Mouse (Mus musculus): ENCODE measurements around the gene Grb2. TPM values are rescaled to one million over a fixed set of nuclear protein-coding genes. Genes with fewer than 3 reads are reported as not detected.
A peak's percentile ranks its signal among the peaks of the same experiment; 100 is the strongest.

The Grb2 gene
- polyA plus RNA-seq, 1 experiment = 57.2 TPM

DNA sequence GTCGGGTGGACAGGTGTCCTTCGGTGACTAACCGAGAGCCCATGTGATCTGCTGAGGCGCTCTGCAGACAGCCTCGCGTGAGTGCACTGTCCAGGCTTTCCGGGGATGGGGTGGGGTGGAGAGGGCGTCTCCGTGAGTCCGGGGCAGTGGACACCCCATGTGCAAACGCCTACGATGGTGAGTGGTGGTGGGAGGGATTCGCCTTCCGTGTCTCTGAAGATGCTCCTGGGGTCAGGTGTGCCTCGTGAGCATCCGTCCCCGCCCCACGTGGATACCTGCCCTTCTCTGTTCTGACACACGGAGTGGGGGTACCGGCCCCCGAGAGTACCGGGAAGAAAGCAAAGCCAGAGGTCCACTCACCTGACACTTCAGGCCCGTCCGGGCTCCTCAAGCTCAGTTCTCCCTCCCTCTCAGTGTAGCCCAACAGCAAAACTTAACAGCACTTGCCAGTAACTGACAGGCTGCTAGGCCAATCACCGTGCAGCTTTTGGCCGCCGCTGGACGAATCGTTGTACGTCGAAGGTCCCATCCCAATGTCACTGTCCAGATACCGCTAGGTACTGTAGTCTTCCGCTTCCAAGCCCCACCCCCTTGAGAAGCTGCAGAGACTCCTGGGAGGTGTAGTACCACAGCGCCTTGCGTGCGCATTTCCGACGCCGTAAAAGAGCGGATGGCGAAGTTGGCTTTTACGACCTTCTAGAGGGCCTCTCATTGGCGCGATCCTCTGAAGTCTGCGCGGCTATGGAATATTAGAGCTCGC lies 80.5 kb downstream of the Grb2 start, which contains the start of gene Slc25a19:
Gene Slc25a19, minus strand, starts transcription at position 591 of the 760 bp plus-strand sequence.
- DNase-seq (ENCODE audit: low spot score) = peak; percentile 94

DNA sequence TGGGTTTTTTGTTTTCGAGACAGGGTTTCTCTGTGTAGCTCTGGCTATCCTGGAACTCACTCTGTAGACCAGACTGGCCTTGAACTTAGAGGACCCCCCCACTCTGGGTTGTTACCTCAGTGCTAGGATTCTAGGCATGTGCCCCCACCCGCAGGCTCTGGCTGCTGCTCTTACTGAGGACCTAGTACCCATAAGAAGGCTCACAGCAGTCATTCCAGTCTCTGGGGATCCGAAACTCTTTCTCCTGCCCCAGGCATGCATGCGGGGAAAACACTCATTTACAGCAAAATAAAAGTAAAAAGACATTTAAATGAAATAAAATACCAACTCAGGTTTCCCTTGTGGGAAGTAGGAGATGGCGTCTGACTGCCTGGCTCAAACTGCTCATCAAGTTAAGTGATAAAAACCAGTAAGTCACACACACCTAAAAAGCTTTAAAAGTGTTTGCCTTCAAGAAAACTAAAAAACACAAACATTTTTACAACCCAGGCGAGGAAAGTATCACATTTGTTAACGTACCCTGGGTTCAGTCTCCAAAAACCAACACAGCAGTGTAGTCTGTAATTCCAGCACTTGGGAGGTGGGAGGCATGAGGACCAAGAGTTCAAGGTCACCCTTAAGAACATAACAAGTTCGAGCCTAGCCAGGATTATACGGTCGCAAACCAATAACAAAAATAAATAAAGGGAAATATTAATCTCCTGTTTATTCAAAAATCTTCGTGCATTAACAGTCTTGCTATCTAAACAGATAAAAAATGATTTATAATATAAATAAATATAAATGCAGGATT lies 81.4 kb downstream of the Grb2 start:
- DNase-seq (ENCODE audit: low spot score) = no peak

DNA sequence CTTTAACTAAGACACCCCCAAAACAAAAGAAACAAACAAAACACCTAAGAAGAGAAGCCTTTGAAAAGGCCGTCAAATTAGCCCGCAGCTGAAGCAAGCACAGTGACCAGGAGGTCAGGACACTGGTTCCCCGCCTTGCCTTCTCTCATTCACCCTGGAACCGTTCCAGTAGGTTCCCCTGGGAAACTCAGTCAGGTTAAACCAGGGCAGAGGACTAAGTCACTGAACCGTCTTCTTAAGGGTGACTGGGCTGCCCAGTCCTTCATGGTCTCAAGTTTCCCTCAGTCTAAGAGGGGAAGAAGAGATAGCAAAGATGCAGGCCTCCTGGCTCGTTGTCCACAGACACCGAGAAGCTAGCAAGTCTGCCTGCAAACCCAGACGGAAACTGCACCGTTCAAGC lies 82.5 kb downstream of the Grb2 start:
- no peak for DNase-seq (ENCODE audit: low spot score)

DNA sequence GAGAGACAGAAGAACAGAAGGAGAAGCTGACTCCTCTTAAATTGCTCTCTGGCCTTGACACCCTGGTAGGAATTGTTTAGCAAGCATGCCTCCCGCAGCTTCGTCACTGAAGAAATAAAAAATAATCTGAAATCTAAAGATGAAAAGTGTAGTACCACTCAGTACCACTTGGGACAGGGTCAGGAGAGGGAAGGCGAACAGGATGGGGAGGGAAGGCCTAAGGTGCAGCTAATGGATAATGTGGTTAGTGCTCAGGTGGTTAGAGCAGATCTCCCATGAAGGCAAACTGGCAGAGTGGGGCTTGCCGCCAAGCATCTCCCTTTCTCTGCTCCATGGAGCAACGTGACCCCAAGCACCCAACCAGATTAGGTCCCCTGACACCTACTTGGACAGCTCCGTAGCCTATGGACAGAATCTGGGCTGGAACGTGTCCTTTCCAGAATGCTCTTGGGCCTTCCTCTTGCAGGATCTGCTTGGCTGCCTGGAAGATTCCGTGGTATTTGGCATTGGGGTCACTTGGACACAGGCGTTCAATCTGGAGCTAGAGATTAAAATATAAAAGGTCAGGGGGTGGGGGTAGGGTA lies 84.8 kb downstream of the Grb2 start:
- no peak for DNase-seq (ENCODE audit: low spot score)

DNA sequence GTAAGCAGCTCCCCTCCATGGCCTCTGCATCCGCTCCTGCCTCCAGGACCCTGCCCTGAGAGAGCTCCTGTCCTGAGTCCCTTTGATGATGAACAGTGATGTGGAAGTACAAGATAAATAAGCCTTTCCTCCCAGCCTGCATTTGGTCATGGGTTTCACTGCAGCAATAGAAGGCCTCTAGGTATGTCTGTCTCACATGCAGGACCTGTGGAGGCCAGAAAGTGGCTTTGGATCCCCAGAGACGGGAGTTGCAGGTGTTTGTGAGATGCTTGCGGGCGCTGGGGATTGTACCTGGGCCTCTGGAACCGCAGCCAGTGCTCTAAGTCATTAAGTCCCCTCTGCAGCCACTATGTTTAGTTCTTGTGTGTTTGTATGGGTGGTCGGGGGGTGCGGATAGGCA lies 88.4 kb downstream of the Grb2 start:
- DNase-seq (ENCODE audit: low spot score) = no peak

DNA sequence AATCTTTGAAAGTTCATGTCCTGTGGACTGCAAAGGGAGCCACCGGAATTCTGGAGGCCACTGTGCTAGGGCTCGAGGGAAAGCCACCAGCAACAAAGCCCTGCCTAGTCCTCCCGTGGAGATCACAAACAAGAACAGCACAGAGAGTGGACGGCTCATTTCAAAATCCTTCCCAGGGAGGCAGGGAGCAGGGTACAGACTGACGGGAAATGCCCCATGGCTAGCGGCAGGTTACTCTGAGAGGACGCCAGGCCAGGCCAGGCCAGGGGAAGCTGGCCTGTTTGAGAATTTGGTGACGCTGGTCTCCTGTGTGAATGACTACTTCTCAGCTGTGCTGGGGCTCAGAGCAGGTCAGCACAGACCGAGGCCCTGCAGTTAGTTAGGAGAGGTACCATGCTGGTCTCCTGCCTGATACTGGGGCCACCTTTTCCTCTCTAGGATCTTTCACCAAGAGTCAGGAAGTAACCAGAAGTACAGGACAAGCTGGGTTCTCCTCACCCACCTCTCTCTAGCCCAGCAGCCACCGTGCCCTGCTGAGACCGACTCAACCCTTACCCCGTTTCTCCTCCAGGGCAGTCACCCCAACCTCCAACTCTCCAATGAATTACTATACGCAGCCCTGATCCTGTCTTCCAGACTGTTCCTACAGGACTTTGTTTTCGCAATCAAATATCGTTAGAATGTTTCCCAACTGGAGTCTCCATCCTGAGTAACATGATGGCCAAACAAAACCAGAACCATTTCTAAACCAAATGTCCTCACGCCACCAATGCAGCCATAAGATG lies 89.5 kb downstream of the Grb2 start:
- DNase-seq (ENCODE audit: low spot score) = no peak

DNA sequence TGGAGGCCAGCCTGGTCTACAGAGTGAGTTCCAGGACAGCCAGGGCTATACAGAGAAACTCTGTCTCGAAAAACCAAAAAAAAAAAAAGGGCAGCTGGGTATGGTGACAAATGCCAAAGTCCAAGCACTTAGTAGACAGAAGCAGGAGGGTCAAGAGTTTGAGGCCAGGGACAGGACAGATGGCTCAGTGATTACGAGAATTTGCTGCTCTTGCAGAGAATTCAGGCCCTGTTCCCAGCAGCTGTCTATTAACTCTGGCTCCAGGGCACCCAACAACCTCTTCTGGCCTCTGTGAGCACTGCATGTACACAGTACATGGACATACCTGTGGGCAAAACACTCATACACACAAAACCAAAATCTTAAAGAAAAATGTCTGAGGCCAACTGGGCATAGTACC lies 90.4 kb downstream of the Grb2 start:
- DNase-seq (ENCODE audit: low spot score) = no peak

DNA sequence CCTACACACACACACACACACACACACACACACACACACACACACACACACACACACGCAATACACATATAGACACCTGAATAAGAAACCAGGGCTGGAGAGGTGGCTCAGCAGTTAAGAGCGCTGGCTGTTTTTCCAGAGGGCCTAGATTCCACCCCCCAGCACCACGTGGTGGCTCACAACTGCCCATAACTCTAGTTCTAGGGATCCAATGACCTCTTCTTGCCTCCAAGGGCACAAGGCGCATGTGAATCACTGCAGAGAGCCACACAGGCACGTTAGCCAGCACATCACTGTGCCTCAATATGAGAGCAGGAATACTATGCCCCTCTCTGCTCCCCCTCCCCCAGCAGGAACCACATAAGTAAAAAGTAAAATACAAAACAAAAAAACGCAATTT lies 91.5 kb downstream of the Grb2 start:
- no peak for DNase-seq (ENCODE audit: low spot score)

DNA sequence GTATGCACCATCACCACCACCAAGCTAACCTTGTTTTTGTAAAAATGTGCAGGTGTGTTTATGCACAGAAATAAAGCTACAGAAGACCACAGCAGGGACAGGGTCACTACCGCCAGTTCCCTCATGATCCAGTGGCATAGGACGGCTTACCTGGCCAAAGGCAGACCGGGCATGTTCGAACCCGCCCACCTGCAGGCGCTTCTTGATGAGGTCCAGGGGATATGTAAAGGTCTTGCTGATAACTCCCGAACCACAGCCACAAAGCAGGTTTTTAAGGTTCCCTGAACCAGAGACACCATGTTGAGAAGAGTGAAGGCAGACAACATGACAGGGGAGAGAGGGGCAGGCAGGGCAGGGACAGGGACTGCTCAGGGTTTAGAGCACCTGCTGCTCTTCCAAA lies 92.0 kb downstream of the Grb2 start:
- no peak for DNase-seq (ENCODE audit: low spot score)

DNA sequence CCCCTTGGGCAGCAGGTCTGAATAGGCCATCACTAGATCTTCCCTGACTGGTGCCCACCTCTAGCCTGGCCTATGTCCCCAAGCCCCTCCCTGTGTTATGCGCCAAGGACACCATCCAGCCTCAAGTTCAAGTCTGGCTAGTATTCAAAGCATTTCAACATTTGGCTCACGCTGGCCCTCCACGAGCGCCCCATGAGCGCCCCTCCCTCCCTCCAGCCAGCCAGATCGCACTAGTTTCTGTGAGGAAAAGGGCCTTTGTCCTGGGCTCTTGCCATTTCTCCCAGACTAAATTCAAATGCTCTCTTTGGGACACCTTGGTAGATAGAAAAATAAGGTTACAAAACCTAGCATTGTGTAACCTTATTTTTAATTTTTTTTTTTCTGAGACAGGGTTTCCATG lies 92.5 kb downstream of the Grb2 start:
- no peak for DNase-seq (ENCODE audit: low spot score)

DNA sequence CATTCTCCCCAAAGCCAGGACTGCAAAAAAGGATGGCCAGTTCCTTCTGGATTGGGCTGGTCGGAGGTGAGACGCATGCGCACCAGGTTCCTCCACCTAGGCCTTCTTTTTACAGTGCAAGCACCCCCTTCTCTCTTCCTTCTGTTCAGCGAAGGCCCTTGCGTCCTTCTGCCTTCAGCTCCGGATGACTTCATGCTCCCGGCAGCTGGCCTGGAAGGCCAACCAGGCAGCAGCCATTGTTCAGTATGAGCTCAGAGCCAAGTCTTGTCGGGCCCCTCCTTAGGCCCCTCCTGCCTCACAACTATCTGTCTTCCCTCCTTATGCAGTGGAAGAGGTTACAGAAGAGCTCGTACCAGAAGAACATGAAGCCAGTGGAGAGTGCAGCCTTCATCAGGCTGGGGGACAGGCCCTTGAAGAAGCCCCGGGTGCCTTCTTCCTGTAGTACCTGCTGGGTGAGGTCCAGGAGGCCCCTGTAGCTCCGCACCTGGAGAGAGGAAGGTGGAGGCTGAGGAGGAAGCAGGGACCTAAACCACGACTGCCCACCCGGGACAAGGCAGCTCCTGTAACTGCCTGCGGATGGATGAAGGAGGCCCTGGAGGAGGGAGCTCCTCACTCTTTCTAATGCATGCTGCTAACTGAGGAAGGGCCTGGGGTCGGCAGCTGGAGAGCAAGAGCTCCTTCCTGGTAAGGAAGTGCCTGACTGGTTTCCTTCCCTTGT lies 93.1 kb downstream of the Grb2 start:
- no peak for DNase-seq (ENCODE audit: low spot score)

DNA sequence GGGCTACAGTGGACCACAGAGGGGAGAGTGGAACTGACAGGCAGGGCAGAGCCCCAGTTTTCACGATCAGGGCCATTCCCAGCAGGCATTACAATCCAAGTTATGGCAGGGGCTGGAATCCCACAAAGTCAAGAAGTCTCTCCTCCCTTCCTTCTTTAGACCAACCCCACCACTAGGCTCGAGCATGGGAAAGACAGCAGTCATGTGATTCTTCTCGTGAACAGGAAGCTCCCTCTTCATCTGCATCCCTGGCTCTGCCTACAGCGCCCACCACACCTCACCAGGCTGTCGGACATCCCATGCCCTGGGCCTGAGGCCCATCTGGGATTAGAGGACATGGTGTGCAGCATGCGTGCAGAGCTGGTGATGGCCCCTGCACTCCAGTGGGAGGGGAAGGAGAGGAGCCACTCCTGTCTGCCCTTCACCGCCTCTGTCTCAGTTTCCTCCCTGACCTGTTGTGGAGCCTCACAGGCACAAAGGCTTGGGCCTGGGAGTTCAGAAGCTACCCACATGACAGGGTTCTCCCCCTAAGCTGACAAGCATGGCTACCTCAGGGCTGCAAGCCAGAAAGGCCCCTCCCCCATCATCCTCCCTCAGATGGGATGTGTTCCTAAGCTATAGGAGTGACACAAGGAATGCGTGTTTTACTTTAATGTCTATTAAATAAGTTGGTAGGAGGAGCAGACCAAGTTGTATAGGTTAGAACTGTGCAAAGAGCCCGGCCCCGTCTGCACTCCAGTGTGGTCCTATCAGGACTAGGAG lies 93.9 kb downstream of the Grb2 start:
- no peak for DNase-seq (ENCODE audit: low spot score)

DNA sequence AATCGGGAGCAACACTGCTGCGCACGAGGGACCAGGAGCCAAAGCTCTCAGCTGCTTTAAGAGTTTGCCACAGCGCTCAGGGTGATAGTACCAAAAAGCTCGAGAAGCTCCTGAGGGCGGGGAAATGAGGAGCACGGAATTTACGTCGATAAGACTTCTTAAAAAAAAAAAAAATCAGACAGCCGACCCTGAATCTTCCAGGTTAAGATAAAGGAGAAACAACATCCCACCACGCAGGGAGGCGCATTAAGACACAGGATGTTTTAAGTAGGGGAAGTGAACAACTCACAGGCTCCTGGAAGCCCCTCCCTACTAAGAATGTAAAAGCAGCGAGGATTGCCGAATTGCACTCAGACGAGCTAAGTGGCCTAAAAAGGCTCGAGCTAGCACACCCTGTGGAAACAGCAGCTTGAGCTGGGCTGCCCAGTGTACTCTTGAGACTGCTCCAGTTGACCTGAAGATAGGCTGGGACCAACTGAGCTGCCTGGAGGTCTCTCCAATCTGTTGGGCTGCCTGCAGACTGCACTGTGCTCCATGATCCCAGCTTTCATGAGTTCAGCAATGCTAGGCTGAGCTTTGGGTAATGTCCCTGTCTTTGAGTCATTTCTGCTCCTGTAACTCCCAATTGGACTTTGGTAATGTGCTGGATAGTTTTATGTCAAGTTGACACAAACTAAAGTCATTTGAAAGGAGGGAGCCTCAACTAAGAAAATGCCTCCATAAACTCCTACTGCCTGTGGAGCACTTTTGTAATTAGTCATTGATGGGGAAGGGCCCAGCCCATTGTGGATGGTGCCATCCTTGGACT lies 95.1 kb downstream of the Grb2 start:
- no peak for DNase-seq (ENCODE audit: low spot score)

DNA sequence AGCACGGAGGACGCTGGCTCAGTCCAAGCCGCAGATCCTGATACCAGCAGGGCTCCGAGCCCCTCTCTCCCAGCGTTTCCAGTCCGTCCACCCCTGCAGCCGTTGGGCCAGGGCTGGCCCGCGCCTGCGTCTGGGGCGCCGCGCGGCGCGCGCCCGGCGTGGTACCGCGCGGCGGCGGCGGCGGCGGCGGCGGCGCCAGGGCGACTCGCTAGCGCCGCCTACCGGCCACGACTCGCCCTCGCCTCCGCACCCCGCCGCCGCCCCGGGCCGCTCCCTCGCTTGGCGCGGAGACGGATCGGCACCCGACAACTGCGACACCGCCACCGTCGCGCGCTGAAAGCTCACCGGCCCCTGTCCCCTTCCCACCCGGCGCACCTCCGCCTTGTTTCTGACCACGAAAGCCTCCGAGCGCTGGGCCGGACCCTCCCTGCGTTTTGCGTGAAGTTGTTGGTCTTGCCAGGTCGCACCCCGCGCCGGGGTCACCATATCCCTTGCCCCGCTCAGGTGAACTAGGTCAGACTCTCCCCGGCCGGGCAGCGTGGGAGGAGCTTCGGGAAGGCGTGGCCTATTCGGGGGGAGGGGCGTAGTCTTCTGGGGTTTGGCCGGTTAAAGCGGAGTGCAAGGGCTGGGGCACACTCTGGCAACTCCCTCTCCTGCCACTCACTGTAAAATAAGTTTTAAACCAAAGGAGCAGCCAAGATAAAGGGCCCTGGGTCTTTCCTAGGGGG lies 95.8 kb downstream of the Grb2 start, which contains the start of gene Mif4gd:
Gene Mif4gd, minus strand, starts transcription at position 560 of the 728 bp plus-strand sequence.
- DNase-seq (ENCODE audit: low spot score) = peak; percentile 93

DNA sequence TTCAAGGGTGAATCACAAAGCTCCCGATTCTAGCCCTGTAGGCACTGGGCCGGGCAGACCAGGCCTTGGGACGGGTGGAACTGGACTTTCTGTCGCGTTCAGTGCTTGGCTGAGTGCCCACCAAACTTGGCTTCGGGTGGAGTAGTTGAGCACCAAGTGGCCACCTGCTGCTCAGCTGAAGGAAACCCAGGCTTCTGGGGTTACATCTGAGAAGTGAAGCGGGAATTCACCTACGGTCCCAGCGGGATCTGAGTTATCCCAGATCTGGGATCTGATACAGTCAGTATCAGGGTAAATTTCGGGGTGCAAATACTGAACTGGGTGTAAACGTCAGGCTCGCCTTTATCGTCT lies 96.4 kb downstream of the Grb2 start:
- peak; percentile 60 for DNase-seq (ENCODE audit: low spot score)

DNA sequence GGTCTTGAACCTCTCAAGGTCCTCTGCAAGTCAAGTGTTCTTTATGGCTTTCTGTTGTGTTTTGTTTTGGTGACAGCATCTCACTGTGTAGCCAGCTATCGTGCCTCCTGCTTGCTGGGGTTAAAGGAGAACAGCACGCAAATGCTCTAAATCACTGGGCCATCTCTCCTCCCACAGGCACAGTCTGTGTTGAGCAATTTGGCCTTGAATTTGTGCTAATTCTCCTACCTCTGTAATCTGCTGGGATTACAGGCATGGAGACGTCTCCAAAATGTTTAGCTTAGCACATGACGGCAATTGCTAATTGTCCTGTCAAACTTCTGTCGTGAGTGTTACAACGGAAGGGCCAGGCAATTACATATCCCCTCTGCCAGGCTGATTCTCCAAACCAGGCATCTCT lies 97.2 kb downstream of the Grb2 start:
- no peak for DNase-seq (ENCODE audit: low spot score)

DNA sequence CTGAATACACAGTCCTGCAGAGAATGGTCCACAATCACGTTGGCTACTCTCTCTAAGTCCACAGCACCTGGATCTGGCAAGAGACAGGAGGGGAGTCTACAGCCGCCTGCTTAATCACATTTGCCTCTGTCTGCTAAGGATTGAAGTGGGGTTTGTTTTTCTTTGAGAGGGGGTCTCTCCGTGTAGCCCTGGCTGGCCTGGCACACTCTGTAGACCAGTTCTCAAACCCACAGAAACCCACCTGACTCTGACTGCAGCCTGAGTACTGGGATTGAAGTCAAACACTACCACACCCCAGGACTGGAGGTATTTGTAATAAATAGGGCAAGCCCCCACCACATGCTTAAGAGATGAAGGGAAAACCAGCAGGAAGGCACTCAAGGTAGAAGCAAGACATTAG lies 98.8 kb downstream of the Grb2 start:
- no peak for DNase-seq (ENCODE audit: low spot score)

DNA sequence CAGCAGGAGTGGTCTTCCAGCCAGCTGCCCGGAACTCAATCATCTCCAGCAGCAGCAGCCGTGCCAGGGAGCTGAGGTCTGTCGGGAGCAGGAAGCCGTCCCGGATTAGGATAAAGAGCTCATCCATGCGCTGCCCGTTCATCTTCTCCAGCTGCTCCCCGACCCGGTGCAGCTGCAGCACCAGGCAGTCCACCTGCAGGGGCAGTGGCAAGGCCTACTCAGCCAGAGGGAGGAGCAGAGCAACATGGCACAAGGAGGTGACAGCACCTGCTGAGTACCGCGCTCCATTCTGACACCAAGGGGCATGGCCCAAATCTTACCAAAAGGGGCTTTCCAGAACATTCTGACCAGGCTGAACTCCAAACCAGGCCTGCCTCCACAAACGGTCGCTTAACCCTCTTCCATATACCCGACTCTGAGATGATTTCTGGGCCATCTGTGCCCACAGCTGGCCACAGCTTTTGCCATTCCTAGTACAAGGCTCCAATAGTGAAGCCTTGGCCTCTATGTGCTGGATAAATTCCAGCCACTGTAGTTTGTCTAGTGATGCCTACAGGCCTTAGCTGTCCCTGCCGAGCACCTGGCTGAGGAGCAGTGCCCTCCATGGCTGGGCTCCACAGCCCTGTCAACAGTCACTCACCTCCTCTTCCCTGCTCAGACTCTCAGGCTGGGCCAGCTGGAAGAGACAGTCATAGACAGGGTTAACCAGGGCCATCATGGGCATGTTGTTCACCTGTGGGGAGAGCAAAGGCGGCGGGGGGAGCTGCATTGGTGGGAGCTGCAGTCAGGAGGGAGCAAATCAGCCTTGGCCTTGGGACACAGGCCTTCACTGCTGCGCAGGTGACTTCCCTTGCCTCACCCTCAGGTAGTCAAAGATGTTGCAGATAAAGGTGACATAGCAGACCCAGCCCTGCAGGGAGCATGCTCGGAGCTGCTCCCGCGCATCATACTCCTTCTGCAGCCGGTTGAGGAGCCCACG lies 99.7 kb downstream of the Grb2 start:
- DNase-seq (ENCODE audit: low spot score) = no peak
